Mouse (Mus musculus) lung, adult 2 months (tissue): ENCODE results near the gene Cd200. TPM values are rescaled to one million over a fixed set of nuclear protein-coding genes. Genes with fewer than 3 reads are reported as not detected.
"Not testable (repeated sequence)": the region's sequence is repeated elsewhere in the genome, so short reads cannot be mapped to it uniquely, and the experiment has no call there.

Experiments
- DNase-seq: peaks from one replicate; pipeline ENCODE4 v3.0.0; 2022
- H3K4me1 ChIP-seq: fragments of 200-500 bp; 2 replicates; pipeline ENCODE4 v1.6.1; 2011; ENCODE audit warnings: low read length; ENCODE audit not compliant: control insufficient read depth, insufficient read depth
- H3K4me3 ChIP-seq: fragments of 200-500 bp; replicated peaks from 2 replicates; pipeline ENCODE3; 2011; ENCODE audit warnings: low read depth, mild to moderate bottlenecking, control low read depth, low read length; ENCODE audit errors: extremely low read depth
- CTCF ChIP-seq: fragments of 200-500 bp; IDR thresholded peaks from 2 replicates; pipeline ENCODE4 v1.5.1; 2011; ENCODE audit warnings: mild to moderate bottlenecking, low read length, control low read depth; ENCODE audit not compliant: insufficient read depth
- POLR2A ChIP-seq: fragments of 200-500 bp; IDR thresholded peaks from 2 replicates; pipeline ENCODE4 v1.6.1; 2011; ENCODE audit warnings: low read depth, mild to moderate bottlenecking, control low read depth, low read length, borderline replicate concordance; ENCODE audit errors: extremely low read depth
- WGBS: fragments of 180-500 bp; shearing (Covaris S2); methylation state at CpG from one replicate; pipeline ENCODE4 v1.1.7; 2018; 5-methylcytosine and 5-hydroxymethylcytosine counted together
- polyA plus RNA-seq: library from polyadenylated mRNA; depleted of rRNA; stranded (reverse); fragments of >200 nt; gene quantifications from 2 replicates; pipeline ENCODE4 v1.2.3, GENCODE M21; 2012

Gene Cd200
- polyA plus RNA-seq, 1 experiment: 212 TPM

- 47% methylated on average over 7 of the region's 7 CpGs for WGBS
- no peak for DNase-seq
- peak overlapping the region; percentile 9 for H3K4me3 ChIP-seq
- H3K4me1 ChIP-seq: peaks cover 28% of the 10 kb centered on the region
- TF ChIP-seq POLR2A: no peak
- TF ChIP-seq CTCF: no peak
Observed at GRCm38 (mm10) chr16:45366111-45366510, 42.7 kb downstream of the Cd200 start.

GRCm38 (mm10) chr16:45365353-45365752, 43.5 kb downstream of the Cd200 start:
- no peak for TF ChIP-seq CTCF
- no peak for TF ChIP-seq POLR2A
- Histone ChIP-seq H3K4me3 (peak overlapping the region; percentile 61), H3K4me1 (peaks cover 22% of the 10 kb centered on the region)
- DNase-seq: no peak
- WGBS: 47% methylated on average over 9 of the region's 9 CpGs

DNA sequence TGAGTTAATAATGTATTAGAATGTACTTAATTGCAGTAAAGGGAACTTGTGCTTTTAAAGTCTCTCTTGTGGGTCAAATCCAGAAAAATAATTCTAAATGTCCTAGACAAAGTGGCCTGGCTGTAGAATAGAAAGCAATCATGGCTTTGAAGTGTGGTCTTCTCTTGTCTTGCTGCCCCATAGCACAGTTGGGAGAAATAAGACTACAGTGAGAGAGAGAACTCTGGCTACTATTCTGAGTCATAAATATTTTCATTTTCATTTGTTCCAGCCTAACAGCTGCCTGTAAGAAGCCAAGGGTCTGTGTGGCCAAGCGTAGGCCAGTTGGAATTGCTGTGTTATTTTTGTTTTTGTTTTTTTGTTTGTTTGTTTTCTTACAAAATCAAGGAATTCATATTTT, 44.2 kb downstream of the Cd200 start:
- Histone ChIP-seq H3K4me3 (peak overlapping the region; percentile 16), H3K4me1 (peaks cover 20% of the 10 kb centered on the region)
- 53% methylated on average over 1 of the region's 1 CpGs for WGBS
- no peak for DNase-seq
- TF ChIP-seq POLR2A (no peak), CTCF (no peak)

DNA sequence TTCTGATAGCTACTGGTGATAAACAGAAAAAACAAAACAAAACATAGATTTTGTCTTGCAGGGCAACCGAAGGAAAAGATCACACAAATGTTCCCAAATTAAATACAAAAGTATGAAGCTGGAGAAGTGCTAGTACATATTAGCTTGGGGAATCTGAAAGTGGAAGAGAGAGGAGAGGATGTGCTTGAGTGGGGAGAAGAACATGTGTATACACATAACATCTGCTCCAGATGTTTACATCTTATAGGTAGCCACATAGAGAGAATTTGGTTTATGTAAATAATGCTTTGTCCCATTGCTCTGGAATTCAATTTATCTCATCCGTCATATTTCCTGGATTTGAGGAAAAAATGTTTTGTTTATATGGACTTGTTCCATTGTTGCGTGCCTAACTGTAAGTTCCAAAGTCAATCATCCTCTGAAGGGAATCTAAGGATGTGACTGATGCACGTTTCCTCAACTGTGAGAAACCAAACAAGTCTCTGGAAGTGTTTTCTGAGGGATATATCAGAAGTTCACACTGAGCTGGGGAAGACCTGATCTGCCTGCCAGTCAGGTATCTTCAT, 45.3 kb downstream of the Cd200 start:
- TF ChIP-seq CTCF (no peak), POLR2A (no peak)
- H3K4me1 ChIP-seq: peaks cover 20% of the 10 kb centered on the region
- 33% methylated on average over 4 of the region's 4 CpGs for WGBS
- H3K4me3 ChIP-seq: peak overlapping the region; percentile 1
- no peak for DNase-seq

DNA sequence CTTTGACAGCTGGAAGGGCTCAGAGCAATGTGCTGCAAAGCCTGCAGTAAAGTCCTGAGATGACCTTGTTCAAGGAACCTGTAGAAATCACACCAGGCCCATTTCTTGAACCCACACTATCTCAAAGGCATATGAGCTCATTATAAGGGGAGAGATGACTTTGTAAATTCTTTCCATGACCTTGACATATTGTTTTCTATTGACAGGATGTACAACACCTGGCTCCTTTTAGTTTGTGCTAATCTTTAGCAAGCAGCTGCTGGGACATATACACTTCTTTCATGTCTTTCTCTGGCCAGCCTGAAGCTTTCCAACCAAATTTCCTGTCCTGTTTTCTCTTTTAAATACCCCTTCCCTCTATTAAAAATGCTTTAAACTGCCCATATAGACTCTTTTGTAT, 47.4 kb downstream of the Cd200 start:
- no peak overlapping the region for H3K4me3 ChIP-seq
- no peak for DNase-seq
- H3K4me1 ChIP-seq: peaks cover 22% of the 10 kb centered on the region
- TF ChIP-seq POLR2A (no peak), CTCF (no peak)

DNA sequence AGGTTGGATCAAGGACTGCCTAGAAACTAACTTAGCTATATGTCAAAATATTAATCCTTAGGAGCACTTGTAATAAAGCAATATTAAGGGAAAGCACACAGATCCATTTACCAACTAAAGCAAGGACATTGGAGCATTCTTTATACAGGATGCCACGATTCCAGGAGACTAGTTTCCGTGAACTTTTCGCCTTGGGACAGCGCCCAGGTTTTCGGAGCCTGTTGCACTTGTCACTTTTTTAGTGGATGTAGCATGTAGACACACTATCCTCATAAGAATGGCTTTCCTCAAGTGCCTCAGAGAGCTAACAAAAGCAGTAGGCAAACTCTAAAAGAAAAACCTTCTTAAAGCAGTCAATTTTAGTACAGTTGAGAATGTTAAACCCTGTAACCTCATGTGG, 50.4 kb downstream of the Cd200 start:
- H3K4me3 ChIP-seq, DNase-seq, H3K4me1 ChIP-seq: not testable (repeated sequence)
- WGBS: 72% methylated on average over 5 of the region's 5 CpGs

DNA sequence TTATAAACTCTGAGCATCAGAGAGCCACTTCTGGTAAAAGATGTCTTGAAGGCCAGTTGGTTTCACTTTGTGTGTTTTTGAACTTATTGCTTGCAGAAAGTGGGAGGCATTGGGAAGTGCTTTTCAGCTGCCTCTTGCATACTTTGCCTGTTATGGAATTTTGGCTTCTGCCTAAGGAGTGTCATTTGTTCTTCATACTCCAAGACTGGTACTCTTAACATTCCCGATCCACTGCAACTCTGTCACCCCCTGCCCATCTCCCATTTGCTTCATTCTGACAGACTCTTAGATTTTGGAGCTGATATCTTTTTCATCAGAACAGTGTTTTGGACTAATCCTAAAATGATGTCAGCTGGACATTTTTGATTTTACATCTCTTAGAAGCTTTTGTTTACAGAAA, 51.7 kb downstream of the Cd200 start:
- 24% methylated on average over 1 of the region's 1 CpGs for WGBS
- TF ChIP-seq POLR2A (no peak), CTCF (no peak)
- Histone ChIP-seq H3K4me1 (peaks cover 3% of the 10 kb centered on the region), H3K4me3 (no peak overlapping the region)
- DNase-seq: no peak

- Histone ChIP-seq H3K4me1 (peaks cover 8% of the 10 kb centered on the region), H3K4me3 (no peak overlapping the region)
- no peak for TF ChIP-seq CTCF
- TF ChIP-seq POLR2A: no peak
Observed at GRCm38 (mm10) chr16:45352875-45353274, 56.0 kb downstream of the Cd200 start.

GRCm38 (mm10) chr16:45350767-45351166, 58.1 kb downstream of the Cd200 start:
- Histone ChIP-seq H3K4me3 (no peak overlapping the region), H3K4me1 (peaks cover 5% of the 10 kb centered on the region)
- DNase-seq: no peak
- no peak for TF ChIP-seq CTCF
- no peak for TF ChIP-seq POLR2A
- WGBS: 58% methylated on average over 4 of the region's 4 CpGs

More at GRCm38 (mm10) chr16:45352875-45353274, 56.0 kb downstream of the Cd200 start:
- no peak for DNase-seq

GRCm38 (mm10) chr16:45349523-45350298, 59.1 kb downstream of the Cd200 start:
- peaks cover 5% of the 10 kb centered on the region for H3K4me1 ChIP-seq
- H3K4me3 ChIP-seq: no peak overlapping the region
- DNase-seq: no peak
- no peak for TF ChIP-seq CTCF
- no peak for TF ChIP-seq POLR2A
- WGBS: 42% methylated on average over 3 of the region's 3 CpGs

DNA sequence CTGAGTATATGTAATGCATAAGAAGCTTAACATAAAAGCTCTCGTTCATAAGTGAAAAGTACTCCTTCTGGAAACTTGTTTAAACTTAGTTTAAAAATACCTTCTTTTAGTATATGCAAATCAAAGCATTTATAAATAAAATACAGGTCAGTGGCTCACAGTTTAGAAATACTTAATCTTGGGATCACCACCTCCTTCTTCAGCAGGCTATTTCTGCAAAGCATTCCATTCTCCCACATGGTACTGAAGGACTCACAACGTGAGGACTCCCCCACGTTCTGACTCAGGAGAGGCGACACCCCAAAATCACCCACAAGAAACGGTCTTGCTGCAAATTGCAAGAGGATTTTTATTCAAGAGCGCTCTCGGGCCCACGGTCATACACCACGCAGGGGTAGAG, 60.6 kb downstream of the Cd200 start:
- WGBS: 89% methylated on average over 8 of the region's 9 CpGs
- not testable (repeated sequence) for DNase-seq, H3K4me1 ChIP-seq

More for the DNA sequence above, 60.6 kb downstream of the Cd200 start:
- H3K4me3 ChIP-seq: not testable (repeated sequence)
